Mouse (Mus musculus): Measurements from ENCODE around the gene Myl12a. TPM values are rescaled to one million over a fixed set of nuclear protein-coding genes. Genes with fewer than 3 reads are reported as not detected.

Gene Myl12a
- total RNA-seq (2021) = 10 to 100 TPM; 36.0 to 37.1 TPM
- long read RNA-seq, transcript Myl12a-206 (4 exons, 1,937 nt) = major isoform, 31 of 32 reads
- long read RNA-seq, partial matches to known transcripts = 1 of 32 reads
- long read RNA-seq, other reads (novel, unspliced or antisense) = 0 of 32 reads

GRCm38 (mm10) chr17:71002744-71003094 lies at the start of gene Myl12a:
TSS of gene Myl12a (minus strand) at chr17:71002878.
- no peak for DNase-seq (ENCODE audit: low spot score in 2 of 2)

- DNase-seq (ENCODE audit: low spot score in 2 of 2) = no peak
Observed at GRCm38 (mm10) chr17:71049292-71049691, 46.6 kb upstream of the Myl12a start.

- peak in 1 of 2 experiments; percentile 48 for DNase-seq (ENCODE audit: low spot score in 2 of 2)
Observed at GRCm38 (mm10) chr17:71046856-71047255, 44.2 kb upstream of the Myl12a start.

DNA sequence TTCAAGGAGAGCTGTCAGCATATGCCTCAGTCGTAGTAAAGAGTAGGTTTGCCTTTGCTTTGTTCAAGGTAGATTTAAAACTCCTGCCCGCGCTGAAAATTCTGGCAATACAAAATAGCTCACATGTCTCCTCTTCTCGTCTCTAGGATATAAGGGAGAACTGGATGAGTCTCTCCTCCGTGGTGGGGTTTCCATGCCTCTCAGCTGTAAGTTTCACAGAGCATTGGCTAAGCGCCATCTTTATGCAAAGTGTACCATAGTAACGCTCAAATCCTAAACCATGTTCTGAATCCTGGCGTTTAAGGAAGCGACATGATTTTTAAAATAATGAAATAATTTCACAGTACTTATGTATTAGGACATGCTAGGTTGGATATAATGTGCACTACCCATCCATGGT lies 42.9 kb upstream of the Myl12a start:
- no peak for DNase-seq (ENCODE audit: low spot score in 2 of 2)

- DNase-seq (ENCODE audit: low spot score in 2 of 2) = no peak
Observed at GRCm38 (mm10) chr17:71042645-71043044, 40.0 kb upstream of the Myl12a start.

GRCm38 (mm10) chr17:71040582-71040880 lies 37.9 kb upstream of the Myl12a start:
- DNase-seq (ENCODE audit: low spot score in 2 of 2) = no peak

GRCm38 (mm10) chr17:71039851-71040581 lies 37.3 kb upstream of the Myl12a start:
- no peak for DNase-seq (ENCODE audit: low spot score in 2 of 2)

DNA sequence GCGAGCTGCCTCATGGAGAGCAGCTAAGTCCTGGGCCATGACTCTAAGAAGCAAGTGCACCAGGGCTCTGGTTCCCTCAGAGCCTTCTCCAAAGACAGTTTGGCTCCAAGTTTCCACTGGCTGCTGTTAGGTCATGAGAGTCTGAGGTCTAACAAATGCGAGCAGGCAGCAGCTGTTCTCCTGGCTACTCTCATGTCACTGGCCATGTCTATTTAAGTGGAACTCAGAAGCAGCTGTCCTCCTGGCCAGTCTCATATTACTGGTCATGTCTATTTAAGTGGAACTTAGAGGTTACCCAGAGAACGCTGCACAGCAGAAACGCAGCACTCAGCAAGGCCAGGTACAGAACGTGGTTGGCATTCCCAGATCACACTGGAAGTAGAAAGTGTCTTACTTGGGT lies 36.1 kb upstream of the Myl12a start:
- DNase-seq (ENCODE audit: low spot score in 2 of 2) = no peak

- no peak for DNase-seq (ENCODE audit: low spot score in 2 of 2)
Observed at GRCm38 (mm10) chr17:71037188-71037587, 34.5 kb upstream of the Myl12a start.

- no peak for DNase-seq (ENCODE audit: low spot score in 2 of 2)
Observed at GRCm38 (mm10) chr17:71034472-71034871, 31.8 kb upstream of the Myl12a start.

- DNase-seq (ENCODE audit: low spot score in 2 of 2) = no peak
Observed at GRCm38 (mm10) chr17:71032719-71033118, 30.0 kb upstream of the Myl12a start.

- no peak for DNase-seq (ENCODE audit: low spot score in 2 of 2)
Observed at GRCm38 (mm10) chr17:71027186-71027585, 24.5 kb upstream of the Myl12a start.

DNA sequence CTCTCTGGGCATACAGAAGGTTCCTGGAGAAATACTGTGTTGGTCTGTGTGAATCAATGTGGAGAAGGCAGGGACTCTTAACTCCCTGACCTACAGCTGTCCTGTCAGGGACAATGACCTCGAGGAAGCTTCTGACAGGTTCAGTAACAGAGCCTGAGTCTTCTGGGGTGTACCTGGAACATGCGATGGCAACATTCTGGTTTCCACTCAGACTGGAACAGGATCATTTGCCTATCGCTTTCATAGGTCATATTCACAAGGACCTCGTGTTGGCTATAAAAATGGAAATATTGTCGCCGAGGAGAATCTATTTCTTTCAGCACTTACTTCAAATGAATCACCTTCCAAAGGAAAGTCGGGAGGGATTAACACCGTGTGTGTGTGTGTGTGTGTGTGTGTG lies 23.2 kb upstream of the Myl12a start:
- no peak for DNase-seq (ENCODE audit: low spot score in 2 of 2)

GRCm38 (mm10) chr17:71024071-71024470 lies 21.4 kb upstream of the Myl12a start:
- no peak for DNase-seq (ENCODE audit: low spot score in 2 of 2)

GRCm38 (mm10) chr17:71022841-71023240 lies 20.2 kb upstream of the Myl12a start:
- no peak for DNase-seq (ENCODE audit: low spot score in 2 of 2)

DNA sequence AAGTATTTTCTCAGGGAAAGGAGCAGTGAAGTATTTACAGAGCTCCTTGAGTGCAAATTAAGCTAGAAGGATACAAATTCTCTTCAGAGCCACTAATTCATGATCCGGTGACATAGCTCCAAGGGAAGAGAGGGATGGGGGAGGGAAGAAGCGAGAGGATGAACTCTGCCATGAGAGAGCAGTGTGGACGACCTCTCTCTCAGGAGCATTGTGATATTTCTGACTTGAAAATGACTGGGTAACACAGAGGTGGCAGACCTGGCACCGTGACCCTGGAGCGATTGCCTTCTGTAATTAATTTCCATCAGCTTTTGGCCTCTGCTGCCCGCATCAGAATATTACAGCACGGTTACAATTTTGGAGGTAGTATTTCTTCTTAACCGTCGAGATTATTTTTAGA lies 17.2 kb upstream of the Myl12a start:
- DNase-seq (ENCODE audit: low spot score in 2 of 2) = no peak

GRCm38 (mm10) chr17:71019309-71019655 lies 16.6 kb upstream of the Myl12a start:
- DNase-seq (ENCODE audit: low spot score in 2 of 2) = no peak

GRCm38 (mm10) chr17:71018616-71019308 lies 16.1 kb upstream of the Myl12a start:
- DNase-seq (ENCODE audit: low spot score in 2 of 2) = no peak

DNA sequence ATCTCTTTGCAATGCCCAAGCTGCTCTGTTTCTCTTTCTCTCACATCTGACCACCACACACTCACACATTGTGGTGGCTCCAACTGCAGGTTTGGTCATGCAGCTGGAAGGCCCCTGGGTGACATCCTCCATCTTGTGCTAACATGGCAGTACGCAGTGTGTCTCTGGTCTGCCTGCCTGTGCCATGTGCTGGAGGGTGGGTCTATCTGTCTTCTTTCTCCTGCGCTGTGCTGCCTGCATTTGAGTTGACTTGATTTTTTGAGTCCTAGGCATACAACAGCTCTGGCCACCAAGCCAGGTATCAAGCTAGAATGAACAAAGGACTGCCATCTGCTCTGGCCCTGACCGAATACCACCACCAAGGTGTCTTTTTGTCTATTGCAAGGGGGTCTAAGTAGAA lies 15.5 kb upstream of the Myl12a start:
- DNase-seq (ENCODE audit: low spot score in 2 of 2) = no peak

DNA sequence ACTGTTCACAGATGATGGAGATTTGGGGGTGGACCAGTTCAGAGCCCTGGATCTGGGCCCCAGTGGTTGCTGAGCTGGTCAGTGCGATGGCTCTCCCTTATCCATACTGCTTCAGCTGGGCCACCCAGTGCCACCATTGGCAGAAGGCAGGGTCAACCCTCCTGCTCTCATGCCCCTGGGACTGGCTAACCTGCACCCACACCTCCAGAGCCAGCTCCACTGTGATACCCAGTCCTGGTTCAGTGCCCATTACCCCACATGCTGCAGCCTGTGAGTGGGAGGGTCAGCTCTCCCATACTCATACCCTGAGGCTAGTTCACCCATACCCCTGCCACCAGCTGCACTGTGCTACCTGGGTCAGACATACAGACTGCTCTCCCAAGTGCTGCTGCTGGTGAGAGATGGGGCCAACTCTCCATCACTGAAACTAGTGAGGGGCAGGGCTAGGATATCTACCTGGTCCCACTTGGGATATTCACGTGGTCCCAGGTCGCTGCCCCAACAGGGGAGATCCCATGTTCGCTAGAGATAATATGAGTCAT lies 14.8 kb upstream of the Myl12a start:
- no peak for DNase-seq (ENCODE audit: low spot score in 2 of 2)

DNA sequence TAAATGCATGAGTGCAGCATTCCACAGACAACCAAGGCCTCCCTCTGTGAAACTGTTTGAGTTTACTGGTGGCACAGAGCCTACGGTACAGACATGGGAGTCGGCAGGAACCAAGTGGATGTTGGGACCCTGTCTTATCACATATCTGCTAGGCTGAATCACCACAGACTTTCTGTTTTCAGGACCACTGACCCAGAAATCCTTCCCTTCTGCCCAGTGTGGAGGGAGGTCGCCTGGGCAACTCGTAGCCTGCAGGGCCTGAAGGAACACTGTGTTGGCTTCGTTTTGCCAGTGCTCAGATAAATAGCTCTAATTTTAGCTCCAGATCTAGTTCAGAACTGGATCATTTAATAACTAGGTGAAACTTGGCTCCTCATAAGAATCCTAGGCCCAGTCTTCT lies 12.2 kb upstream of the Myl12a start:
- DNase-seq (ENCODE audit: low spot score in 2 of 2) = peak in 1 of 2 experiments; percentile 17

GRCm38 (mm10) chr17:71013105-71013504 lies 10.4 kb upstream of the Myl12a start:
- no peak for DNase-seq (ENCODE audit: low spot score in 2 of 2)

All from layer of hippocampus, adult 18-20 months (tissue).